Mouse (Mus musculus) intestine, embryonic 15.5 days (tissue): Measurements from ENCODE around the gene Telo2. TPM values are rescaled to one million over a fixed set of nuclear protein-coding genes. Genes with fewer than 3 reads are reported as not detected.
A peak's percentile ranks its signal among the peaks of the same experiment; 100 is the strongest.

Experiments
- ATAC-seq: fragments of 200-750 bp; cut with Nextera tagmentation; 2 replicates; pipeline ENCODE4 v1.8.0; 2017; ENCODE audit warnings: moderate TSS enrichment, moderate library complexity
- H3K27ac ChIP-seq: fragments of 300-500 bp; sonication (generic); 2 replicates; pipeline ENCODE4 v1.5.1; 2015; ENCODE audit warnings: mild to moderate bottlenecking, inconsistent platforms
- H3K27me3 ChIP-seq: fragments of 300-500 bp; sonication (generic); replicated peaks from 2 replicates; pipeline ENCODE4 v1.6.1; 2015; ENCODE audit warnings: inconsistent platforms
- H3K36me3 ChIP-seq: fragments of 300-500 bp; sonication (generic); 2 replicates; pipeline ENCODE4 v1.6.1; 2015; ENCODE audit warnings: inconsistent platforms
- H3K4me1 ChIP-seq: fragments of 300-500 bp; sonication (generic); replicated peaks from 2 replicates; pipeline ENCODE4 v1.6.1; 2015; ENCODE audit warnings: inconsistent platforms
- H3K4me2 ChIP-seq: fragments of 300-500 bp; sonication (generic); replicated peaks from 2 replicates; pipeline ENCODE4 v1.6.1; 2015; ENCODE audit warnings: mild to moderate bottlenecking, inconsistent platforms
- H3K4me3 ChIP-seq: fragments of 300-500 bp; sonication (generic); replicated peaks from 2 replicates; pipeline ENCODE4 v1.5.1; 2015; ENCODE audit warnings: inconsistent platforms
- H3K9ac ChIP-seq: fragments of 300-500 bp; sonication (generic); 2 replicates; pipeline ENCODE4 v1.6.1; 2015; ENCODE audit warnings: inconsistent platforms
- H3K9me3 ChIP-seq: fragments of 300-500 bp; sonication (generic); 2 replicates; pipeline ENCODE4 v1.6.1; 2016; ENCODE audit warnings: inconsistent platforms
- WGBS: fragments of 180-500 bp; shearing (Covaris S2); methylation state at CpG from one replicate; pipeline ENCODE4 v1.1.7; 2015; 5-methylcytosine and 5-hydroxymethylcytosine counted together
- polyA plus RNA-seq: library from polyadenylated mRNA; unstranded; fragments of >200 nt; fragmentation: Nextera tagmentation; extraction: Ambion mirVana; gene quantifications from 2 replicates; pipeline ENCODE4 v1.2.1, GENCODE M21; 2015

Telo2 gene
- polyA plus RNA-seq, 1 experiment from 2014 or later: 34.0 TPM

DNA sequence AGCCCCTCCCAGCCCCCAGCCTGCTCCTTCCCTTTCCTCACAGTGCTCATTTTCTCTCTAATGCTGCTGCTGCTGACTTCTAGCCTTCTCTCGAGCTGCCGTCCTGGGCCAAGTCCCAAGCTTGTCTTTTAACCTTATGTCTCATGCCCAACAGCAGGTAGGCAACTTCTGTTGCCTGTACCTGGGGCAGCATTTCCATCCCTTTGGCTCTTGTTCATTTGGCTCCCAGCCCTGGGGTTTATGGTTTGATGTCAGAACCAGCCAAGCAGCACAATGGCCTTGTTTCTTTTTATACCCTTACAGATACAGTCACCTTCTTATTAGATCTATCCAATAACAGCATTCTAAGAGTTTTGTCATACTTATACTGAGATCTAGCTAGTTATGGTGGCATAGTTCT is 19.5 kb downstream of the Telo2 start:
- Histone ChIP-seq H3K4me2 (no peak overlapping the region), H3K4me1 (no peaks in the 10 kb centered on the region), H3K9ac (no peak overlapping the region), H3K27ac (no peak overlapping the region), H3K27me3 (no peaks in the 10 kb centered on the region), H3K36me3 (peaks cover 23% of the 10 kb centered on the region), H3K4me3 (no peak overlapping the region), H3K9me3 (no peaks in the 10 kb centered on the region)
- 85% methylated on average over 2 of the region's 2 CpGs for WGBS
- ATAC-seq: no peak

DNA sequence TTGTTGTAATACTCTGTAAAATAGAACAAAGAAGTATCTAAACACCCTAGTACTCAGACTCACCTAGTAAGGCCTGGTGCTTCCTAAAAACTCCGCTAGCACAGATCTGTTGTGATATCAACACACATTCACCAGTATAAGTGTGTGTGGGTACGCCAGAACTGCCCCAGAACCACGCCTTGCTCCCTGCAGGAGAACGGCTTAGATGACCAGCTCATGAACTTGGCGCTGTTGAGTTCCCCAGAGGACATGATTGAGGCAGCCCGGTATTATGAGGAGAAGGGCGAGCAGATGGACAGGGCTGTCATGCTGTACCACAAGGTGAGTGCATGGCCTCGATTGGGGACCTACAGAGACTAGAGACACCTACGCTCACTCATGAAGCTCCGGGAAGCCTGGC is 25.3 kb downstream of the Telo2 start:
- 0 out of 2 replicates have a peak, but pooled peaks cover 3% of the 10 kb centered on the region for H3K4me1 ChIP-seq
- H3K4me3 ChIP-seq: no peak overlapping the region
- 93% methylated on average over 10 of the region's 10 CpGs for WGBS
- H3K27me3 ChIP-seq: no peaks in the 10 kb centered on the region
- H3K36me3 ChIP-seq: no peaks in the 10 kb centered on the region
- H3K27ac ChIP-seq: no peak overlapping the region
- ATAC-seq: no peak
- no peak overlapping the region for H3K9ac ChIP-seq
- no peak overlapping the region for H3K4me2 ChIP-seq
- H3K9me3 ChIP-seq: no peaks in the 10 kb centered on the region

DNA sequence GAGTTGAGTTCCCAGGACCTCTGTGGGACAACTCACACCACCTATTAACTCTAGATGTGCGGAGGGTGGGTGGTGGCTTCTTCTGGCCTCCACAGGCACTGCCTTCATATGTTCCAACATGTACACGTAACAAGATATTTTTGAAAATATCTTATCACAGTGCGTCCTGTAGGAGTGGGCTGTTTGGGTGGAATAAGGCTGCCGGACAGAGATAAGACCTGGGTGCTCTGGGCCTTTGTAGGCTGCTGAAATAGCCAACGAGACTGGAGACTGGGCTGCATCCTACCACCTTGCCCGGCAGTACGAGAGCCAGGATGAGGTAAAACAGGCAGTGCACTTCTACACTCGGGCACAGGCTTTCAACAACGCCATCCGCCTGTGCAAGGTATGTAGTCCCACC is 26.6 kb downstream of the Telo2 start:
- Histone ChIP-seq H3K36me3 (no peaks in the 10 kb centered on the region), H3K9ac (no peak overlapping the region), H3K4me3 (no peak overlapping the region), H3K27me3 (no peaks in the 10 kb centered on the region), H3K4me1 (peaks cover 10% of the 10 kb centered on the region; the same call in 1 of the 2 replicates), H3K9me3 (no peaks in the 10 kb centered on the region), H3K4me2 (no peak overlapping the region), H3K27ac (no peak overlapping the region)
- ATAC-seq: peak; percentile 73
- WGBS: 90% methylated on average over 10 of the region's 10 CpGs

DNA sequence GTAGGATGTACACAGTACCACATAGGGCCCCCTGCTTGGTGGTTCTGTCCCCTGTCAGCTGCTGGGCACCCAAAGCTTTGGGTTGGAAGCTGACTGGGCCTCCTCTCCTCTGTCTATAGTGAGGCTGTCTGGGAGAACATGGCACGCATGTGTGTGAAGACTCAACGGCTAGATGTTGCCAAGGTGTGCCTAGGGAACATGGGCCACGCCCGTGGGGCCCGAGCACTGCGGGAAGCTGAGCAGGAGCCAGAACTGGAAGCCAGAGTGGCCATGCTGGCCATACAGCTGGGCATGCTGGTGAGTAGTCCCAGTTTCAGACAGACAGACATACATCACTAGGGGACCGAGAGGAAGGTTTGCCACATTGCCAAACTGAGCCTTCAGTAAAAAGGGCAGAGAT is 29.0 kb downstream of the Telo2 start:
- H3K9ac ChIP-seq: no peak overlapping the region
- no peak overlapping the region for H3K4me3 ChIP-seq
- H3K27me3 ChIP-seq: no peaks in the 10 kb centered on the region
- WGBS: 87% methylated on average over 7 of the region's 7 CpGs
- no peak overlapping the region for H3K27ac ChIP-seq
- no peaks in the 10 kb centered on the region for H3K9me3 ChIP-seq
- H3K4me1 ChIP-seq: peaks cover 29% of the 10 kb centered on the region
- ATAC-seq: no peak
- no peak overlapping the region for H3K4me2 ChIP-seq
- no peaks in the 10 kb centered on the region for H3K36me3 ChIP-seq

DNA sequence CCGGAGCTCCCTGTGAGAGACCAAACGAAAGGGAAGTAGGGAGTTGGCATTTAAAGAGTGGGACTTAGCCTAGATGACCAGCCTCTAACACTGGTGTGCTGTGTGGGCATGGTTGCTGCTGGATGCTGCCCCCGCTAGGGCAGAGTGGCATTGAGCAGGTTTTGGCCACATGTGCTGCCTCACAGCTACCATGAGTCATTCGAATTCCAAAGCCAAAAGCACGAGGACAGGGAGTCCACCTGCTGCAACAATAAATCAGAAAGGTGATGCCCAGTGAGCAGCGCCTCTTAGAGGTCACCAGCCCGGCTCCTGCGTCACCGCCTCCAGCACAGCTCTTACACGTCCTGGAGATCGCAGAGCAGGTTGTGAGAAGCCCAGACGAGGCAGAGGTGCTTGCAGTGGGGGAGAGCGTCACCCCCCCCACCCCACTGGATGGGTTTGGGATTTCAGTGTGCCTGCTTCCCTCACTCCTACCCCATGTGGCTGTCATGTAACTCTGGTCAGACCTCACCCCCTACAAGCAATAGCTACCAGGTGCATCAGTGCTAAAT is 30.9 kb downstream of the Telo2 start:
- no peaks in the 10 kb centered on the region for H3K9me3 ChIP-seq
- H3K4me1 ChIP-seq: peaks cover 37% of the 10 kb centered on the region
- no peak for ATAC-seq
- no peaks in the 10 kb centered on the region for H3K27me3 ChIP-seq
- peak overlapping the region; percentile 96 for H3K27ac ChIP-seq
- H3K4me3 ChIP-seq: no peak overlapping the region
- H3K36me3 ChIP-seq: no peaks in the 10 kb centered on the region
- no peak overlapping the region for H3K9ac ChIP-seq
- no peak overlapping the region for H3K4me2 ChIP-seq
- 73% methylated on average over 13 of the region's 13 CpGs for WGBS

DNA sequence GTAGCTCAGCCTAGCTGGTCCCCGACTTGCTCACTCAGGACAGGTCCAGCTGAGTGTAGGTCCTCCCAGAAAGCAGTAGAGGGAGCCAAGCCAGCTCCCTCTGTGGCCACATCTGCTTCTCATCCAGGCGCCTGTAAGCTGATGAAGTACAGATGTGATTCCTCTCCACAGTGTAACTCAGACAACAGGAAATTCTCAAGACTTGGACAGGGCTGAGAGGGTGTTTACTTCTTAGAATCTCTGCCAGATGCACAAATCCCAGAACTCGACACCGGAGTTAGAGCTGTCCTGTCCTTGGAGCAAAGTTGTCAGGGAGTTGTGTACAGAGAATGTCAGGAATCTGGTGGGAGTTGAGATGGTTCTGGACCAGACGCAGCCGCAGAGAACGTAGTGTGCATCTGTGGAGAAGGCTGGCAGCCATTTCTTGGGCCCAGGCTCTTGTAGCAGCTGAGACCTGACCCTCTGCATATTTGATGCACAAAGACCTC is 32.3 kb downstream of the Telo2 start, which contains the start of gene Tmem204:
Gene Tmem204 (minus strand): TSS at position 148 of the 488 bp plus-strand sequence.
- Histone ChIP-seq H3K36me3 (no peaks in the 10 kb centered on the region), H3K27ac (peak within 1 kb of the TSS; percentile 96), H3K4me1 (peaks cover 37% of the 10 kb centered on the region), H3K4me3 (no peak within 1 kb of the TSS), H3K9me3 (no peaks in the 10 kb centered on the region), H3K9ac (no peak within 1 kb of the TSS), H3K4me2 (peak within 1 kb of the TSS; percentile 11; the same call in 1 of the 2 replicates), H3K27me3 (no peaks in the 10 kb centered on the region)
- 36% methylated on average over 7 of the region's 7 CpGs for WGBS
- ATAC-seq: peak; percentile 88

DNA sequence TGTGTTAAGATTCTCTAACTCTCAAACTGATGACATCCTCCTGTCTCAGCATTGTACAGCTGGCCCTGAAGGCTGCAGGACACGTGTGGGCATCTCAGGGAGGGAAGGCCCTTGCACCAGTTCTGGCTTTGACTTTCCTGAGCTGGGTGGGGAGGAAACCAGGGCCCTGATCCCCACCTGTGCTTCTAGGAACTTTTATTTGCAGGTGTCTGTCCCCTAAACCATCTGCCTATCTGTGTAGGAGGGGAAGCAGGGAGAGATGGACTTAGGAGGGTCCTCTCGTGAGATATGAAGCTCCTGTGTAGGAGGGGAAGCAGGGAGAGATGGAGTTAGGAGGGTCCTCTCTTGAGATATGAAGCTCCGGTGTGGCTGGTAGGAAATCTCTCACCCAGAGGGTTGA is 32.9 kb downstream of the Telo2 start:
- Histone ChIP-seq H3K4me3 (no peak overlapping the region), H3K36me3 (no peaks in the 10 kb centered on the region), H3K4me1 (peaks cover 38% of the 10 kb centered on the region), H3K4me2 (no peak overlapping the region; the same call in 1 of the 2 replicates), H3K27me3 (no peaks in the 10 kb centered on the region), H3K27ac (peak overlapping the region; percentile 96), H3K9me3 (no peaks in the 10 kb centered on the region), H3K9ac (no peak overlapping the region)
- ATAC-seq: no peak
- WGBS: 46% methylated on average over 3 of the region's 3 CpGs

DNA sequence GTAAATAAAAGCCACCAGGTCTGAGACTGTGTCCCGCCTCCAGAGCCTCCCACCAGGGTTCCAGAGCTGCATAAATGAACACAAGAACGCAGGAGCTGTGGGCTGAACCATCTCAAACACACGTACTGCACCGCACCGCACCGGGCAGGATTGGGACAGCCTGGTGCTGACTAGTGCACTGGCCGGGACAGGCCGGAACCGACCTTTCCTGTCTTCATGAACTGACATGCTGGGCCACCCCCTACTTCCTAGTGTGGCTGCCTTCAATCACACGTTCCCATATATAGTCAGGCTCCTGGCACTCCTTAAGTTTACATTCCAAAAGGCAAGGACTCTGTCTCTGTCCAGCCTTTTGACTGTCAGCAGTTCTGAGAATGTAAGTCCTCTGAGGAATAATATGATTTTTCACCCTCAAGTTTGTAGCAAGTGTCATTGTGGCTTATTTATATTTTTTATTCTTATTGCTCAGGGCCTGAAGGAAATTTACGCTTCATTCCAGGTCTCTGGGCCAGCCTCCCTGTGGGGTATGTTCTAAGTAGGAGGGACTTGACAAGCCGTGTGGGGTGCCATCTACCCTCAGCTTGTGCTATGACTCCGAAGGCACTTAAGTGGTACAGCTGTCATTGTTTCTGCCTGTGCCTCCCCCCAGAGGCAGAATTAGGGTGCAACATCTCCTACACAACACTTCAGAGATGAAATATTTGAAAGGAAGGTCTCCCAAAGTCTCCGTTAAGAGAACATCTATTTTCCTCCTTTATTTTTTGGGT is 33.5 kb downstream of the Telo2 start:
- WGBS: 40% methylated on average over 14 of the region's 14 CpGs
- Histone ChIP-seq H3K4me3 (no peak overlapping the region), H3K27me3 (no peaks in the 10 kb centered on the region), H3K4me2 (peak overlapping the region; percentile 27; the same call in 1 of the 2 replicates), H3K4me1 (peaks cover 42% of the 10 kb centered on the region), H3K9me3 (no peaks in the 10 kb centered on the region), H3K9ac (no peak overlapping the region), H3K36me3 (no peaks in the 10 kb centered on the region), H3K27ac (peak overlapping the region; percentile 96)
- ATAC-seq: peak; percentile 51

DNA sequence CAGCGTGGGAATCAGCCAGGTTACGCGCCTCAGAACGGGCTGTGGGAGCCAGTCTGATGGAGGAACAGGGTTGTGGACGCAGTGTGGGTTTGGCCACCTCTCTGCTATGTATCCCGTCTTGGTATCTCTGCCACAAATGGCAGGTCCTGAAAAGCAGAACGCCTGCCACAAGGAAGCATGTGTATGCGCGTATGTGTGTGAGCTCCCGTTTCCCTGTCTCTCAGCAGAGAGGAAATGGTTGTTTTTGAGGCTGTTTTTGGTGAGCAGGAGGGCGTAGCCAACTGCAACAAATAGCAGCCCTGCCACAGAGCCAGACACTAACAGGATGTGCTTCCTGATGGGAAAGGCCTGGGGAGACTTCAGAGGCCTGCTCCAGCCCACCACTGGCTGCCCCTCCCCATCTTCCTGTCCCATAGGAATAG is 34.8 kb downstream of the Telo2 start:
- ATAC-seq: peak; percentile 21; the same call in 1 of the 2 replicates
- Histone ChIP-seq H3K4me3 (peak overlapping the region; percentile 38), H3K4me1 (peaks cover 42% of the 10 kb centered on the region), H3K9me3 (no peaks in the 10 kb centered on the region), H3K4me2 (peak overlapping the region; percentile 54), H3K9ac (peak overlapping the region; percentile 21), H3K36me3 (no peaks in the 10 kb centered on the region), H3K27ac (peak overlapping the region; percentile 96), H3K27me3 (no peaks in the 10 kb centered on the region)
- WGBS: 50% methylated on average over 11 of the region's 11 CpGs

DNA sequence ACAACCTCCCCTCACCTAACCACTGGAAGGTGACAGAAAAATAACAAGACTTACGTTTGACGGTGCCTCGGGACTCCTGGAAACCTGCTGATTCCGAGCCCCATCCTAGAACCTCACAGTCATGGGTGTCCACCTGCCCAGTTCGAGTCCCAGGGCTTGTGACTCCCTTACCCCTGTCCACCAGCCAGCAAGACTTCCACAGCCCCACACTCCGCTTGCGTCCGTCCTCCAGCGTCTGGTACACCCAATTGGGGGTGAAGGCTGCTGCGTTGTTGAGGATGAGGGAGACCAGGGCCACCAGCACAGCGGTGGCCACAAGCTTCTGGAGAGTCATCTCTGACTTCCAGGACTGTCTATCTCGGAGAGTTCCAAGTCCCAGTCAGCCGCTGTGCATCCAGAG is 35.6 kb downstream of the Telo2 start:
- Histone ChIP-seq H3K4me2 (peak overlapping the region; percentile 54), H3K4me3 (peak overlapping the region; percentile 38), H3K27me3 (no peaks in the 10 kb centered on the region), H3K9ac (peak overlapping the region; percentile 21), H3K9me3 (no peaks in the 10 kb centered on the region), H3K4me1 (peaks cover 42% of the 10 kb centered on the region), H3K27ac (peak overlapping the region; percentile 96), H3K36me3 (no peaks in the 10 kb centered on the region)
- ATAC-seq: no peak
- WGBS: 83% methylated on average over 13 of the region's 13 CpGs

DNA sequence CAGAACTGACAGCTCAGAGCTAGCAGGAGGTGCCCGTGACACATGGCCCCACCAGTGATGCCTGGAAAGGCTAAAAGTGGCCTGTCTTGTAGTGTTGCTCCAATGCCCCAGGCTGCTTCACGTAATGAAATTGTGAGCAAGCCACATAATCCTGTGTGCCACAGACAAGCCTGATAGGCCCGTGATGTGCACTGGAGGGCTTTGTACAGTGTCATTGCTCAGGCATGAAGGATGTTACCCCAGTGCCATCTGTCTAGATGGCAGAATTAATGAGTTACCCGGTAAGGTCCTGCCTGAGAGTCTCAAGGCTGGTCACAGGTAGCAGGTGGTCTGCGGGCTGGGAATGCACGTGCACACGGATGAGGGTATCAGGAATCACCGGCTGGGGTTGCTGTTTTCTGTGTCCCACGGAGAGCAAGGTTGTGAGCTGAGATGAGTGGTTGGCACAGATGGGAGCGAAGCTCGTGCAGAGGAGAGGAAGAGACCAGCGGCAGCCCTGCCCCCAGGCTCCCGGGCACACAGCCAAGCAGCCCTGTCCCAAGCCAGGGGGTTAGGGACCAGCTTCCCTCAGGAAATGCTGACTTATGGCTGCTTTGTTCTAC is 37.9 kb downstream of the Telo2 start:
- H3K36me3 ChIP-seq: no peaks in the 10 kb centered on the region
- no peaks in the 10 kb centered on the region for H3K9me3 ChIP-seq
- peak overlapping the region; percentile 54 for H3K4me2 ChIP-seq
- H3K4me1 ChIP-seq: peaks cover 25% of the 10 kb centered on the region
- no peak for ATAC-seq
- H3K27me3 ChIP-seq: no peaks in the 10 kb centered on the region
- H3K9ac ChIP-seq: no peak overlapping the region
- peak overlapping the region; percentile 38; the same call in 1 of the 2 replicates for H3K4me3 ChIP-seq
- H3K27ac ChIP-seq: peak overlapping the region; percentile 54; the same call in 1 of the 2 replicates
- 61% methylated on average over 13 of the region's 13 CpGs for WGBS

DNA sequence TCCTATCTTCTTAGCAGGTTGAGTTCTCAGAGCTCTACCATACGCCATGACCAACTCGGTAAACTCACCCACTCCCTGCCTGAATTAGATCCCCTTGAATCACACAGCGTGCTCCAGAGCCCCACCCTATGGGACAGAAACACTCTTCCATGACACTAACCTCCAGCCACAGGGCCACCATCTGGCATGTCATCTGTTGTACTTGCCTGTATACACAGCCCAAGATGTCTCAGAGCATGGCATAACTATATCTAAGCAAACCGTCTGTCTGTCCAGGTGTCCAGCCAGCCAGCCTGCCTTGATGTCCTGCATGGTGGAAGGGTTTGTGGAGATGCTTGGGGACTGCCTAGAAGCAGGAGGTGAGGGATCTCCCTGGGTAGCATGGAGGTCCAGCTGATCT is 38.9 kb downstream of the Telo2 start:
- 88% methylated on average over 4 of the region's 4 CpGs for WGBS
- no peaks in the 10 kb centered on the region for H3K9me3 ChIP-seq

More for the DNA sequence above, 38.9 kb downstream of the Telo2 start:
- H3K4me1 ChIP-seq: peaks cover 18% of the 10 kb centered on the region
- no peak overlapping the region for H3K4me3 ChIP-seq
- no peak overlapping the region for H3K9ac ChIP-seq
- no peak overlapping the region for H3K27ac ChIP-seq
- ATAC-seq: no peak
- no peak overlapping the region; the same call in 1 of the 2 replicates for H3K4me2 ChIP-seq
- no peaks in the 10 kb centered on the region for H3K27me3 ChIP-seq
- no peaks in the 10 kb centered on the region for H3K36me3 ChIP-seq
